Mouse (Mus musculus): ENCODE results near the gene Pdia3.
"Not testable (repeated sequence)": the region's sequence is repeated elsewhere in the genome, so short reads cannot be mapped to it uniquely, and the experiment has no call there.

GRCm38 (mm10) chr2:121472783-121473182, 59.2 kb downstream of the Pdia3 start:
- 0 out of 2 replicates have a peak, but pooled peaks have one; percentile 2 for TF ChIP-seq CTCF (IDR thresholded peaks at IDR 0.05; ENCODE audit: low read depth)
- TF ChIP-seq EP300 (IDR thresholded peaks at IDR 0.05; ENCODE audit: low read depth): not testable (repeated sequence)
